Mouse (Mus musculus): ENCODE measurements around the gene Cyp4f14. TPM values are rescaled to one million over a fixed set of nuclear protein-coding genes. Genes with fewer than 3 reads are reported as not detected.

Gene Cyp4f14
- polyA plus RNA-seq (2015; fragmentation: Nextera tagmentation; extraction: Ambion mirVana) = 0.20 and 0.22 TPM in 2 replicates

DNA sequence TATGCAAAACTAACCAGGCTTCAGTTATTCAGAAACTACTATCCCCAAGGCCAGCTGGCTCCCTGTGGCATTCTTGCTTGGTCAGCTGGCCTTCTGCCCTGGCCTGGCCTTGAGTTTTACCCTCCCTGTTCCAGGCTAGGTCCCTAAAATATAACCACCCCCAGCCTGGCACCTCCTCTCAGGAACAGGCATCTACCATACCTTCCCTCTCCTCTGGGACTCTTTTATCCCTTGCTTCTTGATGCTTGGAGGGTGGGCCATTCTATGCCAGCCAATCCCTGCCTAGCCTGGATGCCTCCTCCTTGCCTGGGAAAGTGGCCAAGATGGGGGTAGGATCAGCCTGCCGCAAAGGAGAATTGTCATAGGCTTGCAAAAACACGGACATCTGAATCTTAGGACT is at the start of gene Cyp4f14:
Gene Cyp4f14 (minus strand): TSS at position 212 of the 400 bp plus-strand sequence.
- ATAC-seq (no peak), DNase-seq (no peak)
- no peak within 1 kb of the TSS for H3K27ac ChIP-seq (ENCODE audit: low read depth)
- no peaks in the 10 kb centered on the region for H3K36me3 ChIP-seq (replicated peaks; ENCODE audit: insufficient read depth, low read length)
- TF ChIP-seq CTCF (IDR thresholded peaks at IDR 0.05; ENCODE audit: low read depth) (no peak), EP300 (IDR thresholded peaks at IDR 0.05; ENCODE audit: low read depth) (no peak)
- H3K4me1 ChIP-seq (ENCODE audit: insufficient read depth) = no peaks in the 10 kb centered on the region
- WGBS (ENCODE audit: insufficient replicate concordance) = 66% methylated on average over 2 of the region's 2 CpGs
- H3K4me2 ChIP-seq (ENCODE audit: low read depth, low read length) = no peak within 1 kb of the TSS
- no peak within 1 kb of the TSS for H3K9ac ChIP-seq (replicated peaks)
- no peaks in the 10 kb centered on the region for H3K27me3 ChIP-seq (ENCODE audit: insufficient read depth, low read length)
- no peak within 1 kb of the TSS for H3K4me3 ChIP-seq (ENCODE audit: low read depth, low read length)
- no peaks in the 10 kb centered on the region for H3K9me3 ChIP-seq (ENCODE audit: low read length)

DNA sequence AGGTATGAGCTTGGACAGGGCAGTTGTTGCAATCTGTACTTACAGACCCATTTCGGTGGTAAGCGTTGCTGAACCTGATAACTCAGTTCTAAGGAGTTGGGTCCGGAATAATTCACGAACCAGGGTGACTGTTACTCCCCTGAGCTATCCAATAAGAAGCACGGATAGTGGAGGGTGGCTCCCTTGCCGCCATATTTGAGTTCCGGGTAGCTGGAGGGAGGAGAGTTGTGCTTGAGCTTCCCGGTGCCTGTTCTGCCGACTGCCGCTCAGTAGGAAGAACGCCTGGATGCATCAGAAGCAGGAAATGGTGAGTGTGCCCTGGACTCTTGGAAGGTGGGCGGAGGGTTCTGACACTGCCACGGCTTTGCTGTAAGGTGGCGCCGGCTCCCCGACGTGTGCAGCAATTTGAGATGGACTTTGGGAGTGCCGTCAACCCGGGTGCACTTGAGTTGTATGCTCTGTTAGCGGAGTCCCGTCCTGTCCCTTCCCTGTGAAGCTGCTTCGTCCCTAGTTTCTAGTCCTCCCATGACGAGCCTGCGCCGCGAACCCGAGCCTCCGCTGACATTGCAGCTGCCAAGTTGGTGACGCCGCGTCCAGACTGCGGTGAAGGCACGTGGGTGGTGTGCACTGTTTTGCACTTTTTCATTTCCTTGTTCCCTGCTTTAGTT is 48.6 kb upstream of the Cyp4f14 start, which contains the start of gene Zfp472:
Gene Zfp472 (plus strand): TSS at position 192 of the 668 bp plus-strand sequence.
- WGBS (ENCODE audit: insufficient replicate concordance) = under 1% methylated on average over 33 of the region's 33 CpGs

DNA sequence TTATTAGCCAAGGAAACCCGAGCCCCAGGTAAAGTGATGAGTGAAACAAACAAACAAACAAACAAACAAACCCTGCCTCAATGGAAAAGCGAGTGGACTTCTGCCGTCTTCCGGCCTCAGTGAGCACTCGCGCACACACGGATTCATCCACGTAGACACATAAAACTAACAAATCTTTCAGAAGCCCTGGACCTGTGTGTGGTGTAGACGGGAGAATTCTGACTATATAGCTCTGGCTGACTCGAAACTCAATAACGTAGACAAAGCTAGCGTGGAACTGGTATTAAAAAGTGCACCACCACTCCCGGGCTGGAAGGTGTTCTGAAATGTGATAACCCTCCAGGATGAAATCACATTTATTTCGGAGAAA is 48.1 kb upstream of the Cyp4f14 start:
- DNase-seq = peak; percentile 24
- peak overlapping the region; percentile 86 for H3K4me3 ChIP-seq (ENCODE audit: low read depth, low read length)

More for the DNA sequence above, 48.6 kb upstream of the Cyp4f14 start, which contains the start of gene Zfp472:
- Histone ChIP-seq H3K4me2 (ENCODE audit: low read depth, low read length) (peak within 1 kb of the TSS; percentile 94), H3K4me3 (ENCODE audit: low read depth, low read length) (peak within 1 kb of the TSS; percentile 86), H3K4me1 (ENCODE audit: insufficient read depth) (peaks cover 18% of the 10 kb centered on the region), H3K9ac (replicated peaks) (peak within 1 kb of the TSS; percentile 72), H3K27me3 (ENCODE audit: insufficient read depth, low read length) (no peaks in the 10 kb centered on the region), H3K36me3 (replicated peaks; ENCODE audit: insufficient read depth, low read length) (no peaks in the 10 kb centered on the region), H3K9me3 (ENCODE audit: low read length) (no peaks in the 10 kb centered on the region), H3K27ac (ENCODE audit: low read depth) (peak within 1 kb of the TSS; percentile 96)
- DNase-seq (peak; percentile 91), ATAC-seq (peak; percentile 98)
- TF ChIP-seq CTCF (IDR thresholded peaks at IDR 0.05; ENCODE audit: low read depth) (no peak), EP300 (IDR thresholded peaks at IDR 0.05; ENCODE audit: low read depth) (peak; percentile 75)

DNA sequence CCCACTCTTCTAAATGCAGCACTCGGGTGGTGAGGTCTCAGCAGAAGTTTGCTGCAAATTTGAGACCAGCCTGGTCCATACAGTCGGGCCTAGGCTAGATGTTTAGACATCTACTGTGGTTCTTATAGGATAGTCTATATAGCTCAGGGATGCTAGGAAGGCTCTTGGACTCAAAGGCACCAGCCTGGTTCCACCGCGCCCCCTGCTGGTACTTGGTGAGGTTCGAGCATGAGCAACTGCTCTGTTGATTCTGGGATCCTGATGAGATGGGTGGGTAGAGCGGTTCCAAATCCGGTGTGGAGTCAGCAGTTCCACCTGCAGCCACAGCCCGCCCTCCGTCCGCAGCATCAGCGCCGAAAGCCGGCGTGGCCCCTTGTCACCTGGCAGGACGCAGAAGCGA is 34.3 kb upstream of the Cyp4f14 start:
- H3K36me3 ChIP-seq (replicated peaks; ENCODE audit: insufficient read depth, low read length) = no peaks in the 10 kb centered on the region
- H3K27ac ChIP-seq (ENCODE audit: low read depth) = no peak overlapping the region
- no peak overlapping the region for H3K9ac ChIP-seq (replicated peaks)
- no peaks in the 10 kb centered on the region for H3K27me3 ChIP-seq (ENCODE audit: insufficient read depth, low read length)
- no peak overlapping the region for H3K4me3 ChIP-seq (ENCODE audit: low read depth, low read length)
- H3K9me3 ChIP-seq (ENCODE audit: low read length) = no peaks in the 10 kb centered on the region
- TF ChIP-seq EP300 (IDR thresholded peaks at IDR 0.05; ENCODE audit: low read depth) (no peak), CTCF (IDR thresholded peaks at IDR 0.05; ENCODE audit: low read depth) (peak; percentile 89)
- DNase-seq (peak; percentile 87), ATAC-seq (no peak)
- no peak overlapping the region for H3K4me2 ChIP-seq (ENCODE audit: low read depth, low read length)
- H3K4me1 ChIP-seq (ENCODE audit: insufficient read depth) = peaks cover 13% of the 10 kb centered on the region
- WGBS (ENCODE audit: insufficient replicate concordance) = 22% methylated on average over 16 of the region's 16 CpGs

More for the DNA sequence above, 48.1 kb upstream of the Cyp4f14 start:
- TF ChIP-seq EP300 (IDR thresholded peaks at IDR 0.05; ENCODE audit: low read depth) (no peak), CTCF (IDR thresholded peaks at IDR 0.05; ENCODE audit: low read depth) (no peak)
- Histone ChIP-seq H3K27ac (ENCODE audit: low read depth) (peak overlapping the region; percentile 96), H3K4me2 (ENCODE audit: low read depth, low read length) (peak overlapping the region; percentile 94), H3K27me3 (ENCODE audit: insufficient read depth, low read length) (no peaks in the 10 kb centered on the region), H3K9me3 (ENCODE audit: low read length) (no peaks in the 10 kb centered on the region), H3K36me3 (replicated peaks; ENCODE audit: insufficient read depth, low read length) (no peaks in the 10 kb centered on the region), H3K9ac (replicated peaks) (peak overlapping the region; percentile 72), H3K4me1 (ENCODE audit: insufficient read depth) (peaks cover 18% of the 10 kb centered on the region)
- under 1% methylated on average over 14 of the region's 14 CpGs for WGBS (ENCODE audit: insufficient replicate concordance)
- no peak; the same call in 1 of the 2 replicates for ATAC-seq

DNA sequence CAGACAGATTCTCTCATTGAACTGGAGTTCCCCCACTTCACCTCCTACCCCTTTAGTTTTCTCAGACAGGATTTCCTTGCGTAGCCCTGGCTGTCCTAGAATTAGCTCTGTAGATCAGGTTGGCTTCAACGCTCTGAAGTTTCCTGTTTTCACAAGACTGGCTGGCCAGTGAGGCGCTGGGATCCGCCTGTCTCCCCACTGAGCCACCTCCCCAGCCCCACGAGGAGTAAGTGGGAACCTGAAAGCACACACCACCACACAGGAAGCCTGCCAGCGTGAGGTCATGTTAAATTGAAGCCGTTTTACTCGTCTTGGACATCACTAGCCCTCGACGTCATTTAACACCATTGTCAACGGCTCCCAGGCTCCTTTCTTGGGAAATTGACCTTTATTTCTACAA is 33.9 kb upstream of the Cyp4f14 start:
- Histone ChIP-seq H3K9me3 (ENCODE audit: low read length) (no peaks in the 10 kb centered on the region), H3K27ac (ENCODE audit: low read depth) (no peak overlapping the region), H3K9ac (replicated peaks) (no peak overlapping the region), H3K36me3 (replicated peaks; ENCODE audit: insufficient read depth, low read length) (no peaks in the 10 kb centered on the region), H3K4me2 (ENCODE audit: low read depth, low read length) (no peak overlapping the region), H3K27me3 (ENCODE audit: insufficient read depth, low read length) (no peaks in the 10 kb centered on the region), H3K4me1 (ENCODE audit: insufficient read depth) (peaks cover 17% of the 10 kb centered on the region), H3K4me3 (ENCODE audit: low read depth, low read length) (no peak overlapping the region)
- DNase-seq (no peak), ATAC-seq (no peak)
- no peak for TF ChIP-seq EP300 (IDR thresholded peaks at IDR 0.05; ENCODE audit: low read depth)
- no peak for TF ChIP-seq CTCF (IDR thresholded peaks at IDR 0.05; ENCODE audit: low read depth)
- WGBS (ENCODE audit: insufficient replicate concordance) = 62% methylated on average over 11 of the region's 11 CpGs

DNA sequence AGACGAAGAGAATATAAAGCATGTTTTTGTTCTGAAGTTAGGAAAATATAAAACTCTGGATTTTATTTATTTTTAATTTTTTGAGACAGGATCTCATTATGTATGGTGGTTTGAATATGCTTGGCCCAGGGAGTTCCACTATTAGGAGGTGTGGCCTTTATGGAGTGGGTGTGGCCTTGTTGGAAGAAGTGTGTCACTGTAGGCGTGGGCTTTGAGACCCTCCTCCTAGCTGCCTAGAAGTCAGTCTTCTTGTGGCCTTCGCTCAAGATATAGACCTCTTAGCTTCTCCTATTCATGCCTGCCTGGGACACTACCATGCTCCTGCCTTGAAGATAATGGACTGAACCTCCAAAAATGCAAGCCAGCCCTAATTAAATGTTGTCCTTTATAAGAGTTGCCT is 33.0 kb upstream of the Cyp4f14 start:
- 75% methylated on average over 3 of the region's 3 CpGs for WGBS (ENCODE audit: insufficient replicate concordance)
- H3K9me3 ChIP-seq (ENCODE audit: low read length) = no peaks in the 10 kb centered on the region

More for the DNA sequence above, 33.0 kb upstream of the Cyp4f14 start:
- Histone ChIP-seq H3K4me1 (ENCODE audit: insufficient read depth) (peaks cover 21% of the 10 kb centered on the region), H3K27ac (ENCODE audit: low read depth) (no peak overlapping the region), H3K36me3 (replicated peaks; ENCODE audit: insufficient read depth, low read length) (peaks cover 4% of the 10 kb centered on the region; the same call in 1 of the 2 replicates), H3K4me2 (ENCODE audit: low read depth, low read length) (no peak overlapping the region), H3K27me3 (ENCODE audit: insufficient read depth, low read length) (no peaks in the 10 kb centered on the region), H3K4me3 (ENCODE audit: low read depth, low read length) (no peak overlapping the region), H3K9ac (replicated peaks) (no peak overlapping the region)
- no peak for DNase-seq
- TF ChIP-seq EP300 (IDR thresholded peaks at IDR 0.05; ENCODE audit: low read depth) (no peak), CTCF (IDR thresholded peaks at IDR 0.05; ENCODE audit: low read depth) (no peak)
- ATAC-seq = no peak
